Mouse (Mus musculus) cerebellum, adult 2 months (tissue): ENCODE data around the gene Stx16.

Experiments
- CTCF ChIP-seq: fragments of 200-500 bp; IDR thresholded peaks from 2 replicates; pipeline ENCODE4 v1.5.1; 2011; ENCODE audit warnings: low read depth, mild to moderate bottlenecking, control low read depth, low read length, moderate library complexity, borderline replicate concordance; ENCODE audit not compliant: insufficient read depth
- POLR2A ChIP-seq: fragments of 200-500 bp; IDR thresholded peaks from 2 replicates; pipeline ENCODE4 v1.6.1; 2011; ENCODE audit warnings: low read length, control low read depth, borderline replicate concordance; ENCODE audit not compliant: insufficient read depth

- TF ChIP-seq CTCF (no peak), POLR2A (no peak)
Observed at GRCm38 (mm10) chr2:174128926-174129325, 52.8 kb downstream of the Stx16 start.
